Mouse (Mus musculus) hindbrain, embryonic 13.5 days (tissue): ENCODE data around the gene Gm20388. TPM values are rescaled to one million over a fixed set of nuclear protein-coding genes. Genes with fewer than 3 reads are reported as not detected.

ENCODE experiments used
- ATAC-seq: fragments of 200-750 bp; cut with Nextera tagmentation; 2 replicates; pipeline ENCODE4 v1.8.0; 2017; ENCODE audit warnings: moderate TSS enrichment; ENCODE audit not compliant: low FRiP score
- H3K27ac ChIP-seq: fragments of 300-500 bp; sonication (generic); 2 replicates; pipeline ENCODE4 v1.5.1; 2015; ENCODE audit warnings: inconsistent platforms, mild to moderate bottlenecking, moderate library complexity
- H3K27me3 ChIP-seq: fragments of 300-500 bp; sonication (generic); 2 replicates; pipeline ENCODE4 v1.6.1; 2015; ENCODE audit warnings: mild to moderate bottlenecking, inconsistent platforms
- H3K36me3 ChIP-seq: fragments of 300-500 bp; sonication (generic); 2 replicates; pipeline ENCODE4 v1.6.1; 2015; ENCODE audit warnings: mild to moderate bottlenecking, inconsistent platforms
- H3K4me1 ChIP-seq: fragments of 300-500 bp; sonication (generic); replicated peaks from 2 replicates; pipeline ENCODE4 v1.6.1; 2015; ENCODE audit warnings: inconsistent platforms
- H3K4me2 ChIP-seq: fragments of 300-500 bp; sonication (generic); 2 replicates; pipeline ENCODE4 v1.6.1; 2015; ENCODE audit warnings: inconsistent platforms, mild to moderate bottlenecking, moderate library complexity
- H3K4me3 ChIP-seq: fragments of 300-500 bp; sonication (generic); 2 replicates; pipeline ENCODE4 v1.5.1; 2015; ENCODE audit warnings: mild to moderate bottlenecking, inconsistent platforms
- H3K9ac ChIP-seq: fragments of 300-500 bp; sonication (generic); 2 replicates; pipeline ENCODE4 v1.6.1; 2015; ENCODE audit warnings: mild to moderate bottlenecking, inconsistent platforms
- H3K9me3 ChIP-seq: fragments of 300-500 bp; sonication (generic); 2 replicates; pipeline ENCODE4 v1.6.1; 2016; ENCODE audit warnings: inconsistent platforms
- WGBS: fragments of 180-500 bp; shearing (Covaris S2); methylation state at CpG from one replicate; pipeline ENCODE4 v1.1.7; 2015; 5-methylcytosine and 5-hydroxymethylcytosine counted together
- polyA plus RNA-seq: library from polyadenylated mRNA; unstranded; fragments of >200 nt; fragmentation: Nextera tagmentation; extraction: Ambion mirVana; gene quantifications from 2 replicates; pipeline ENCODE4 v1.2.1, GENCODE M21; 2015

The Gm20388 gene
- polyA plus RNA-seq, 1 experiment from 2014 or later, result 1.9 TPM

DNA sequence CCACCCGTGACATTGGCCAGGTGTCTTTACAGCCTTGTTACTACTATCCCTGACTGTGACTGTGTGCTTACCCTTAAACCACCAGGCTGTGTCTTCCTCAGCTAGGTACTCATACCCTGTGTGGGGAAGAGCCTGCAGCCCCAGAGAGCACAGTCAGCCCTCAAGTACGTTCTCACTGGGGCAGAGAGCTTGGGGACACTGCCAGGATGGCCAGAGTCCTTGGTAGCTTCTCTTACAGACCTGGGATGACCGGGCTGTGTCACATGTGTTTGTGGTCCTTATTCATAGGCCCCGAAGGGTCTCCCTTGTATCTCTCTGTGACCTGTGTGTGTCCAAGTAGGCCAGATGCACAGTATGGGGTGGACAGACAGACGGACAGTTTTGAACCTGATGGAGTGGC lies 350.0 kb downstream of the Gm20388 start:
- H3K4me1 ChIP-seq, result peaks cover 53% of the 10 kb centered on the region
- no peaks in the 10 kb centered on the region for H3K36me3 ChIP-seq
- no peak overlapping the region for H3K4me2 ChIP-seq
- H3K27ac ChIP-seq, result no peak overlapping the region
- no peak overlapping the region for H3K4me3 ChIP-seq
- 83% methylated on average over 5 of the region's 5 CpGs for WGBS
- ATAC-seq, result no peak
- no peak overlapping the region for H3K9ac ChIP-seq
- peaks cover 16% of the 10 kb centered on the region; the same call in 1 of the 2 replicates for H3K27me3 ChIP-seq
- no peaks in the 10 kb centered on the region for H3K9me3 ChIP-seq

DNA sequence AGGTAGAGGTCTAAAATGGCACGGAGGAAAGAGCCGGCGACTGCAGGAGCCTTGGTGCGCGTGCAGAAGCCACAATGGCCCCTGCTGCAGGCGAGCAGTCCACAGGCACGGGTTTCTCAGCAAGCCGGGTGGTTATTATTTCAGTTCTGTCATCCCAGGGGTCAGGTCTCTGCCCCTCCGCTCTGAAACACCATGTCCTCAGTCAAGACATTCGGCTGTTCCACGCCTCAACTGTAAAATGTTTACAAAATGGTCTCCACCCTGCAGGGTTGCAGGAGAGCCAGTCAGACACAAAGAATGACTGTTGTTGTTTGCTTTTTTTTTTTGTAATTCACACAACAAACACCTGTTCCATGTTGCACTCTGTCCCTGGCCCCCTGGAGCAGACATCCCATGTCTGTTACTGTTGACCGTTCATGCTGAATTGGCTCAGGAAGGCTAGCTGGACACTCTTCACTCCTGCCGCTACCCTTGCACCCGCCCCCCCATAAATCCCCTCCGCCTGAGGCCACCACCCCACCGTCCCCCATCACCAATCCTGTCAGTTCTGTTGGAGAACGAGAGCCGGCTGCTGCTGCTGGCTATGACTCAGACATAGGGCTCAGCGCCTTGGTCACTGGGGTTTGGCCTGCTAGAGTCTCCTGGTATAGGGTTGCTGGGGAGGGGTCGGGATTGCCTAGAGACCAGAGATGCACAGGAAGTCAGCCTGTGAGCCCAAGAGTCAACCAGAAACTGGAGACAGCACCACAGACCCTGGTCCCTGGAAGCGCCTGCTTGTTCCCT lies 350.9 kb downstream of the Gm20388 start:
- Histone ChIP-seq H3K4me2 (no peak overlapping the region; the same call in 1 of the 2 replicates), H3K4me3 (no peak overlapping the region), H3K27me3 (peaks cover 16% of the 10 kb centered on the region; the same call in 1 of the 2 replicates), H3K27ac (no peak overlapping the region), H3K9me3 (no peaks in the 10 kb centered on the region), H3K9ac (peak overlapping the region; percentile 49; the same call in 1 of the 2 replicates), H3K36me3 (no peaks in the 10 kb centered on the region), H3K4me1 (peaks cover 54% of the 10 kb centered on the region)
- ATAC-seq, result no peak
- 36% methylated on average over 21 of the region's 21 CpGs for WGBS

DNA sequence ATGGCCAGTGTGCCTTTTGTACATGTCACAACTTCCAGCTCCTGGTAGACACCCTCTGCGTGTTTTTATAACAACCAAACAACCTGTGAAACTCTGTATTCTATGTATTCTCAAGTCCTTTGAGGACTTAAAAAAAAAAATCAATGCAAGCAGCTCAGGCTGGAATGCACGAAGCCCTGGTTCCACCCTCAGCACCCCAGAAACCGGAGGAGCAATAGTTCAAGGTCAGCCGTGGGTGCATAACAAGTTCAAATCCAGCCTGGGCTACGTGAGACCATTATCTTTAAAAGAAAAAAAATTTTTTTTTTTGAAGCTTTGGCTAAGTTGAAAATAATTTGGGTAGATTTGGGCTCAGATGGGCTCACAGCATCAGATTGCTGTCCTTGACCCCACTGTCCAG lies 353.2 kb downstream of the Gm20388 start:
- 86% methylated on average over 5 of the region's 5 CpGs for WGBS
- Histone ChIP-seq H3K27ac (peak overlapping the region; percentile 82; the same call in 1 of the 2 replicates), H3K4me1 (peaks cover 66% of the 10 kb centered on the region), H3K36me3 (no peaks in the 10 kb centered on the region), H3K4me2 (no peak overlapping the region), H3K27me3 (peaks cover 16% of the 10 kb centered on the region; the same call in 1 of the 2 replicates), H3K4me3 (no peak overlapping the region), H3K9ac (no peak overlapping the region), H3K9me3 (no peaks in the 10 kb centered on the region)
- ATAC-seq, result no peak

DNA sequence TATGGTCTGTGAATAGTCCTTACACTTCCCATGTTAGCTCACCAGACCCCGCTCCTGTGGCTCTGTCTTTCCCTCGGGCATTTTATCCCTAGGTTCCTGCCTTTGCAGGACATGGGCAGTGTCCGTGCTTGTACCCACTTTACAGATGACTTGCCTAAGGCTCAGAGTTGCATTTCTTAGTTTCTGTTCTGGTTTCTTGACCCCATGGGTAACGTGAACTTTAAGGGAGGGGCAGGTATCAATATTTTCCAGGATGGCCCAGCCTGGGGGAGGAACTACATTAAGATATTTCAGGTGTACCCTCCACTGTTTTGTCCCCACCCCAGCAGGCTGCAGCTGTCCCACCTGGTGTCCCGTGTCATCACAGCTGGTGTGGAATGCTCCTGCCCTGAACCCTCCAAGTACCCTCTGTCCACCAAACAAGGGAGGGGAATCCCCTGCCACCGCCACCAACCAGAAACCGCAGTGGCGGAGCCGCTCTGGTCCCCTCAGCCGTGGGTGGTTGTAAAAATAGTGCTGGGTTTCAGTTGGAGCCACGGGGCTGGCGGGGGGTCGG lies 353.8 kb downstream of the Gm20388 start:
- H3K27ac ChIP-seq, result peak overlapping the region; percentile 82
- WGBS, result 27% methylated on average over 13 of the region's 13 CpGs
- no peak overlapping the region for H3K9ac ChIP-seq
- peak; percentile 15 for ATAC-seq
- peaks cover 16% of the 10 kb centered on the region; the same call in 1 of the 2 replicates for H3K27me3 ChIP-seq
- no peak overlapping the region for H3K4me3 ChIP-seq
- peaks cover 72% of the 10 kb centered on the region for H3K4me1 ChIP-seq
- H3K36me3 ChIP-seq, result no peaks in the 10 kb centered on the region
- no peaks in the 10 kb centered on the region for H3K9me3 ChIP-seq
- peak overlapping the region; percentile 25; the same call in 1 of the 2 replicates for H3K4me2 ChIP-seq

DNA sequence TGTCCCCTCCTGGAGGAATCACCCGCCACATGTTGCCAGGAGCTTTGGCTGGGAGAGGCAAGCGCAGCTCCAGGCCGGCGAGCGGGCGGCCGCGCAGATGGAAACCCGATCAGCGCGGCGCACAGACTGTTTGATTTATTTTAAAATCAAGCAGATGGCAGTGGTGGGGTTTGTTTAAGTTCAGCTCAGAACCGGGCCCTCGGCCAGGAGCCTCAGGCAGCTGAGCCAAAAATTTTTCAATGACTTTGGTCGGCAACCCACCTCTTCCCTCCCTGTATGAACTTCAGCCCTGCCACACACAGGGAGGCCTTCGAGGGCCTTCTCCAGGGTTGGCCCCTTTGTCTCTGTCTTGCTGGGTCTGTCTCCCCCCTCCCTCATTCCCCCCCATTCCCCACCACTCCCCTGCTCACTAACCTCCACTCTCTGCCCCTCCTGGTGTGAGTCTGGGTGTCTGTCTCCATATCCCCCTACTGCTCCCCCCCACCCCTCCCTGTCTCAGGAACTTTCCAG lies 354.4 kb downstream of the Gm20388 start:
- Histone ChIP-seq H3K9ac (no peak overlapping the region), H3K9me3 (no peaks in the 10 kb centered on the region), H3K4me3 (no peak overlapping the region), H3K4me2 (peak overlapping the region; percentile 25; the same call in 1 of the 2 replicates), H3K36me3 (no peaks in the 10 kb centered on the region), H3K27ac (peak overlapping the region; percentile 82), H3K4me1 (peaks cover 75% of the 10 kb centered on the region), H3K27me3 (peaks cover 16% of the 10 kb centered on the region; the same call in 1 of the 2 replicates)
- WGBS, result 5% methylated on average over 16 of the region's 16 CpGs
- peak; percentile 77 for ATAC-seq

DNA sequence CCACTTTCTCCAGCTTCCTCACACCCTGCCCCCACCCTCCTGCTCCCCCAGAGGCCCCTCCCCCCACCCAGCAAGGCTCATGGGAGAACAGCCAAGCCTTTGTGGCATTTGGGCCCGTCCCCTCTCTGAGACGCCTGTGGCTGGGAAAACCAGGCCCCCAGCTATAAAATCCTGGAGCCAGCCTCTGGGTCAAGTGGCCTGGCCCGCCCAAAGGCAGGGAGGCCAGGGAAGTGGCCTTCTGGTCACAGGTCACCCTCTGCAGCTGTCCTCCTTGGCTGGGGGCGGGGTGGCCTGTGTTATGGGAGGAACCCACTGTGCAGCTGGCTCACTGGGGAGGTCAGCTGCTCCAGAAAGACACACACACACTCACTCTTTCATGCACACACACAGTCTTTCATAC lies 354.8 kb downstream of the Gm20388 start:
- peak overlapping the region; percentile 82 for H3K27ac ChIP-seq
- no peaks in the 10 kb centered on the region for H3K36me3 ChIP-seq
- no peaks in the 10 kb centered on the region for H3K9me3 ChIP-seq
- peaks cover 76% of the 10 kb centered on the region for H3K4me1 ChIP-seq
- no peak overlapping the region; the same call in 1 of the 2 replicates for H3K9ac ChIP-seq
- no peak overlapping the region for H3K4me3 ChIP-seq
- H3K4me2 ChIP-seq, result no peak overlapping the region
- H3K27me3 ChIP-seq, result peaks cover 16% of the 10 kb centered on the region; the same call in 1 of the 2 replicates
- WGBS, result 4% methylated on average over 4 of the region's 4 CpGs
- peak; percentile 40 for ATAC-seq

DNA sequence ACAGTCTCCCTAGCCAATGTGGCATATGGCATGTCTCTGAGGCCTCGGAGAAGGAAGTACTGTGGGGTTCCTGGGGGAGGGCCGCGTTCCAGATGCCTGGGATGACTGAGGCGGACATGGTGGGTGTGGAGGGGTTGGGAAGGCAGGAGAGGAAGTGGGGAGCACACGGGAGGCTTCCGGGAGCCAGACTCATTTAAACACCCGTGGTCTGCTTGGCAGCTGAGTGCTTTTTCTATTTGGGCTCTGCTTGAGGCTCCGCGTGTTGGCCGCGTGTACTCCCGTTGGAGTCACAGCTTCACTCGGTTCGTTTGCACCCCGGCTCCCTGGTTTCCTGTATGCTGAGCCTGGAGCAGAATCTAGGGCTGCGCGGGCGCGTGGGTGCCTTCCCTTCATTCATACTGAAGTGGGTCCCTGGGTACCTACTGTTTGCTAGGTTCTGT lies 357.9 kb downstream of the Gm20388 start:
- Histone ChIP-seq H3K27ac (peak overlapping the region; percentile 61), H3K9me3 (no peaks in the 10 kb centered on the region)
- ATAC-seq, result no peak

DNA sequence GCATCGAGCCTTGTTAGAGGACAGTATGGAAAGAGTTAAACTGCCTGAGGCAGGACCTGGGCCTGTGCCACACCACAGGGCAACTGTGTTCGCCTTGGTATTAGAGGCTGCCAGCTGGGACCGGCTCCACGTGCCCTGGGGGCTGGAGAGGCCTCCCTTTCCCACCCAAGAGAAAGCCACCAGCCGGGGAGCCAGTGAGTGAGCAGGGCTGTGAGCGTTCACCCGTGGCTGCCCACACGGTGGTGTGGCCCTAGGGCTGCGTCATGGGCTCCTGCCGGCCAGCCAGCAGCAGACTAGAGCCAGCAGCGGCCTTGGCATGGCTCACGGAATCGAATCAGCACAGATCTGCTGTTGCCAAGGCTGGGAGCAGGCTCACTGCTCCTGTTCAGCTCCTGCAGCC lies 359.8 kb downstream of the Gm20388 start:
- WGBS, result 49% methylated on average over 13 of the region's 13 CpGs
- H3K9ac ChIP-seq, result 0 out of 2 replicates have a peak overlapping the region, but pooled peaks have one; percentile 24

More for the DNA sequence above, 357.9 kb downstream of the Gm20388 start:
- Histone ChIP-seq H3K4me1 (peaks cover 67% of the 10 kb centered on the region), H3K4me3 (no peak overlapping the region), H3K4me2 (no peak overlapping the region), H3K9ac (no peak overlapping the region), H3K27me3 (peaks cover 5% of the 10 kb centered on the region; the same call in 1 of the 2 replicates), H3K36me3 (no peaks in the 10 kb centered on the region)
- 69% methylated on average over 19 of the region's 19 CpGs for WGBS

DNA sequence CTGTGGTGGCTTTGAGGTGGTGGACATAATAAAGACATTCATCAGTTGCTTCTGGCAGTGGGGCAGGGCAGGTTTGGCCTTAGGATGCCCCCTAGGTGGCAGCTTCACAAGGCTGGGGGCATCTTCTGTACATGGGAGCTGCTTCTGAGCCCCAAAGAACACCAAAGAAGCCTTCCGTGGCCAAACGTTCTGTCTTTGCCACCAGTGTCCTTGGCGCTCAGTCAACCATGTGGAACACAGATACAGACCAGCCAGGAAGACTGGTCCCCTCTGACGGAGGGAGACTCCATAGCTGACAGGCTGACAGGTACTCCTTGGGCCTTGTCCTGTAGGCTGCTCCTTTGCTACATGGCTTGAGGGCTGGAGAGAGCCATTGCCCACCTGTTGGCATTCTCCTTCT lies 362.8 kb downstream of the Gm20388 start:
- peaks cover 59% of the 10 kb centered on the region for H3K4me1 ChIP-seq

More for the DNA sequence above, 359.8 kb downstream of the Gm20388 start:
- Histone ChIP-seq H3K4me2 (no peak overlapping the region), H3K4me1 (peaks cover 56% of the 10 kb centered on the region), H3K4me3 (no peak overlapping the region), H3K27me3 (0 out of 2 replicates have a peak, but pooled peaks cover 8% of the 10 kb centered on the region), H3K27ac (peak overlapping the region; percentile 62), H3K36me3 (no peaks in the 10 kb centered on the region), H3K9me3 (no peaks in the 10 kb centered on the region)
- ATAC-seq, result peak; percentile 16; the same call in 1 of the 2 replicates

DNA sequence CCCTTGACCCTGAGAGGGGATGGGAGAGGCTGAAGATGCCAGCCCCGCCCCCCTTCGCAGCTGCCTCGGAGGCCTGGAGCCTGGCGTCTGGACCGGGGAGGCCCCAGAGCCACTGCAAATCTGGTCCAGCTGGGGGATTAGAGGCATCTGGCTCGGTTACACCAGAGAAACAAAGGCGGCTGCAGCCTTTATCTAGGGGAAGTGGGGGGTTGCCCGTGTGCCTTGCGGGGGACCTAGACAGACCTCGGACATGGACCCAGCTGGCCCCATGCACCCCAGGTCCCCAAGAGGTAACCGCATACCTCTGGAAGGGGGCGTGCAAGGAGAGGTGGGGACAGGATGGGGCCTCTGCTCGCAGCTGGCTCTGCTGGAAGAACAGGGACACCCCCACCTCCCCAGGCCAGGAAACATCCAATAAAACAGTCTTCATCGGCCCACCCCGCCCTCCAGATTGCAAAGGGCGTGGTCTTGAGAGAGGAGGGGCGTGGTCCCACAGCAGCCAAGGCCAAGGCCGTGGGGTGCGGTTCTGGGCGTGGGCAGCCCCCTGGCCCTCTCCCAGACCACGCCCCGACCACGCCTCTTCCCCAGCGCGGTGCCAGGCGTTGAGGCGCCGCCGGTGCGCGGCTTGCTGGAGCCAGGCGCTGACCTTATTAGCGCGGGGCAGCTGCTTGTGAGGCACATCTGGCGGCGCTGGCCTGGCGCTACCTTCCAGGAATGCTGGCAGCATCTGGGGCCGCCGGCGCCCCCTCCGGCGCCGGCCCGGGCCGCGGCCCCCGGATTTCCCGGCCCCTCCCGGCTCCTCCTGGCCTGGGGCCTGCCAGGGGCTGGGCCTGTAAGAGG lies 365.6 kb downstream of the Gm20388 start:
- Histone ChIP-seq H3K4me2 (peak overlapping the region; percentile 66), H3K4me3 (peak overlapping the region; percentile 35), H3K36me3 (no peaks in the 10 kb centered on the region), H3K9ac (peak overlapping the region; percentile 70), H3K9me3 (no peaks in the 10 kb centered on the region), H3K27me3 (peaks cover 37% of the 10 kb centered on the region), H3K27ac (peak overlapping the region; percentile 82), H3K4me1 (peaks cover 45% of the 10 kb centered on the region)
- 1% methylated on average over 49 of the region's 49 CpGs for WGBS
- ATAC-seq, result peak; percentile 62

More for the DNA sequence above, 362.8 kb downstream of the Gm20388 start:
- ATAC-seq, result no peak
- Histone ChIP-seq H3K9ac (no peak overlapping the region), H3K4me2 (no peak overlapping the region), H3K36me3 (no peaks in the 10 kb centered on the region), H3K9me3 (no peaks in the 10 kb centered on the region), H3K27me3 (peaks cover 24% of the 10 kb centered on the region), H3K4me3 (no peak overlapping the region), H3K27ac (no peak overlapping the region)
- 87% methylated on average over 4 of the region's 4 CpGs for WGBS

DNA sequence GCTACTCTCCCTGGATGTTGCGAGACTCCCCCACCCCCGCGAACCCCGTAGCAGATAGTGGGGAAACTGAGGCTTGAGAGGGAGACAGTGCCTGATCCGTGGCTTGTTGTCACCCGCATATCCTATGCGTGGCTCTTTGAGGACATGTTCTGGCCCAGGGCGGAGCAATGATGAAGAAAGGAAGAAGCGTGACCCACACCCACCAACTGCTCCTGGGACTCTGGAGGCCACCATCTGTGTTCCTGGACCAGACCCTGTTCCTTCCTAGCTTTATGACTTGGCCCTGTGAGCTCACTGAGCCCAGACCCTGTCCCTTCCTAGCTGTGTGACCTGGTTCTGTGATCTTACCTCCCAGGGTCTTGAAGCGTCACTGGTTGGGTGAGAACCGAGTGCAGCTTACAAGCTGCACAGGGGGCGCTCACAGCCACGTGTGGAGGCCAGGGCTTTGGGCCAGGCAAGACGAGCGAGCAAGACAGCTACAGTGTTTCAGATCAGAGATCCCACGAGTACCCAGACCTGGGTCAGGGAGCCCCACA lies 366.3 kb downstream of the Gm20388 start:
- ATAC-seq, result 0 out of 2 replicates have a peak, but pooled peaks have one; percentile 4
- peaks cover 50% of the 10 kb centered on the region for H3K4me1 ChIP-seq
- H3K4me3 ChIP-seq, result peak overlapping the region; percentile 35
- peaks cover 37% of the 10 kb centered on the region for H3K27me3 ChIP-seq
- 11% methylated on average over 16 of the region's 16 CpGs for WGBS
- peak overlapping the region; percentile 82; the same call in 1 of the 2 replicates for H3K27ac ChIP-seq
- no peaks in the 10 kb centered on the region for H3K36me3 ChIP-seq
- peak overlapping the region; percentile 70 for H3K9ac ChIP-seq
- H3K9me3 ChIP-seq, result no peaks in the 10 kb centered on the region
- H3K4me2 ChIP-seq, result peak overlapping the region; percentile 66
